Mouse (Mus musculus) myocyte (in vitro differentiated cells): ENCODE measurements around the gene Nfkbib.

Experiments
- CEBPB ChIP-seq: IDR thresholded peaks from 2 replicates; pipeline ENCODE4 v1.6.1; 2011; ENCODE audit warnings: mild to moderate bottlenecking, moderate library complexity; ENCODE audit not compliant: poor library complexity, insufficient read depth, severe bottlenecking
- MAX ChIP-seq: IDR thresholded peaks from one replicate; pipeline ENCODE4 v1.6.1; 2011; ENCODE audit warnings: low read depth, mild to moderate bottlenecking, control low read depth
- MYOG ChIP-seq, 3 experiments: IDR thresholded peaks; one replicate each; pipeline ENCODE4 v1.6.1; 2011; ENCODE audit warnings: control low read depth in 2 of 3, low read depth in 2 of 3, mild to moderate bottlenecking in 2 of 3; ENCODE audit not compliant: insufficient read length in 2 of 3, control insufficient read depth in 1 of 3, insufficient read depth in 1 of 3
- POLR2A ChIP-seq: IDR thresholded peaks from one replicate; pipeline ENCODE4 v1.6.1; 2011; ENCODE audit warnings: low read depth, mild to moderate bottlenecking, control low read depth, moderate library complexity; ENCODE audit not compliant: insufficient read length
- POLR2AphosphoS2 ChIP-seq: IDR thresholded peaks from one replicate; pipeline ENCODE4 v1.6.1; 2011; ENCODE audit warnings: low read depth, control low read depth; ENCODE audit not compliant: insufficient read length
- USF1 ChIP-seq: IDR thresholded peaks from one replicate; pipeline ENCODE4 v1.6.1; 2011; ENCODE audit warnings: low read depth, mild to moderate bottlenecking, control low read depth, moderate library complexity

DNA sequence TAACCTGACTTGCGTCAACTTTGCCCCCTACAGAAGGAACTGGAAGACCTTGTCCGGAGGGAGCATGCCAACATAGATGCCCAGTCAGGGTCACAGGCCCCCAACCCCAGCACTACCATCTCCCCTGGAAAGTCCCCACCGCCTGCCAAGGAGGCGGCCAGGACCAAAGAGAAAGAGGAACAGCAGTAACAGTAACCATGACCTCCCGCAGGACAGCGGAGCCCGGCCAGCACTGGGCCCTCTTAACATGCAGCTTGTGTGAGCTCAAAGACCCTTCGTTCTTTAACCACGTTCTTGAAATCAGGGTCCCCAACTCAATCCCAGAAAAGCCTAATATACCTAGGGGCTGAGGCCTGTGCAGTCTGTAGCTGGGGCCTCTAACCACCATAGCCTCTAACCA, 20.6 kb upstream of the Nfkbib start:
- no peak for TF ChIP-seq POLR2AphosphoS2
- TF ChIP-seq CEBPB, result no peak
- TF ChIP-seq USF1, result no peak
- TF ChIP-seq POLR2A, result no peak
- no peak for TF ChIP-seq MYOG (IDR thresholded peaks at IDR 0.05; ENCODE audit: control insufficient read depth in 1 of 3, insufficient read depth in 1 of 3, insufficient read length in 2 of 3, low read depth in 2 of 3)
- no peak for TF ChIP-seq MAX
